Mouse (Mus musculus) heart, postnatal 0 days (tissue): ENCODE data around the gene Csrnp1.
A peak's percentile ranks its signal among the peaks of the same experiment; 100 is the strongest.

Experiments used
- CTCF ChIP-seq: IDR thresholded peaks from 2 replicates; pipeline ENCODE4 v1.5.1; 2016; ENCODE audit warnings: antibody characterized with exemption, control low read depth, low read depth
- EP300 ChIP-seq: IDR thresholded peaks from 2 replicates; pipeline ENCODE4 v1.6.1; 2016; ENCODE audit warnings: antibody characterized with exemption, low read depth

- peak; percentile 51 for TF ChIP-seq CTCF
- TF ChIP-seq EP300, result no peak
Observed at GRCm38 (mm10) chr9:119945173-119945900, 39.1 kb downstream of the Csrnp1 start.
